Mouse (Mus musculus): Measurements from ENCODE around the gene Atp13a1.

GRCm38 (mm10) chr8:69821971-69822385, 31.0 kb downstream of the Atp13a1 start:
- TF ChIP-seq POLR2A (IDR thresholded peaks at IDR 0.05; ENCODE audit: borderline replicate concordance, low read depth, low read length) (no peak), CTCF (IDR thresholded peaks at IDR 0.05; ENCODE audit: low read depth, low read length) (no peak)
